Mouse (Mus musculus): ENCODE measurements around the gene Bmpr2. TPM values are rescaled to one million over a fixed set of nuclear protein-coding genes. Genes with fewer than 3 reads are reported as not detected.

Gene Bmpr2
- polyA plus RNA-seq, 1 experiment from 2014 or later = 7.9 TPM

- no peak for ATAC-seq (ENCODE audit: insufficient read depth, low FRiP score, low read depth)
- Histone ChIP-seq H3K9ac (no peak overlapping the region), H3K27me3 (replicated peaks) (no peaks in the 10 kb centered on the region), H3K4me3 (replicated peaks) (no peak overlapping the region), H3K4me2 (no peak overlapping the region), H3K4me1 (peaks cover 19% of the 10 kb centered on the region; the same call in 1 of the 2 replicates), H3K9me3 (no peaks in the 10 kb centered on the region), H3K36me3 (no peaks in the 10 kb centered on the region), H3K27ac (no peak overlapping the region)
- WGBS = 66% methylated on average over 3 of the region's 3 CpGs
Observed at GRCm38 (mm10) chr1:59917401-59917800, 154.2 kb downstream of the Bmpr2 start.

- Histone ChIP-seq H3K9me3 (no peaks in the 10 kb centered on the region; the same call in 1 of the 2 replicates), H3K9ac (no peak overlapping the region), H3K4me1 (peaks cover 19% of the 10 kb centered on the region; the same call in 1 of the 2 replicates), H3K36me3 (no peaks in the 10 kb centered on the region), H3K4me2 (no peak overlapping the region), H3K4me3 (replicated peaks) (no peak overlapping the region), H3K27me3 (replicated peaks) (no peaks in the 10 kb centered on the region), H3K27ac (no peak overlapping the region)
- ATAC-seq (ENCODE audit: insufficient read depth, low FRiP score, low read depth) = no peak
Observed at GRCm38 (mm10) chr1:59918075-59918474, 154.9 kb downstream of the Bmpr2 start.

GRCm38 (mm10) chr1:59923201-59923600, 160.0 kb downstream of the Bmpr2 start:
- Histone ChIP-seq H3K4me2 (no peak overlapping the region), H3K9ac (no peak overlapping the region), H3K36me3 (no peaks in the 10 kb centered on the region), H3K9me3 (no peaks in the 10 kb centered on the region; the same call in 1 of the 2 replicates), H3K4me3 (replicated peaks) (no peak overlapping the region), H3K27ac (no peak overlapping the region), H3K4me1 (no peaks in the 10 kb centered on the region), H3K27me3 (replicated peaks) (no peaks in the 10 kb centered on the region)
- 49% methylated on average over 1 of the region's 1 CpGs for WGBS
- ATAC-seq (ENCODE audit: insufficient read depth, low FRiP score, low read depth) = no peak

- no peak overlapping the region for H3K4me3 ChIP-seq (replicated peaks)
- 76% methylated on average over 1 of the region's 1 CpGs for WGBS
- H3K36me3 ChIP-seq = no peaks in the 10 kb centered on the region
- H3K27me3 ChIP-seq (replicated peaks) = no peaks in the 10 kb centered on the region
- no peak overlapping the region for H3K27ac ChIP-seq
- no peaks in the 10 kb centered on the region; the same call in 1 of the 2 replicates for H3K9me3 ChIP-seq
- H3K4me2 ChIP-seq = no peak overlapping the region
- no peak overlapping the region for H3K9ac ChIP-seq
- no peaks in the 10 kb centered on the region for H3K4me1 ChIP-seq
- ATAC-seq (ENCODE audit: insufficient read depth, low FRiP score, low read depth) = no peak
Observed at GRCm38 (mm10) chr1:59923673-59924072, 160.5 kb downstream of the Bmpr2 start.

GRCm38 (mm10) chr1:59924411-59924810, 161.2 kb downstream of the Bmpr2 start:
- ATAC-seq (ENCODE audit: insufficient read depth, low FRiP score, low read depth) = no peak
- Histone ChIP-seq H3K36me3 (no peaks in the 10 kb centered on the region), H3K4me1 (no peaks in the 10 kb centered on the region), H3K4me3 (replicated peaks) (no peak overlapping the region), H3K9ac (no peak overlapping the region), H3K27me3 (replicated peaks) (no peaks in the 10 kb centered on the region), H3K9me3 (no peaks in the 10 kb centered on the region; the same call in 1 of the 2 replicates), H3K4me2 (no peak overlapping the region), H3K27ac (no peak overlapping the region)
- WGBS = 95% methylated on average over 2 of the region's 2 CpGs

GRCm38 (mm10) chr1:59926021-59926672, 162.9 kb downstream of the Bmpr2 start:
- no peak overlapping the region for H3K4me2 ChIP-seq
- no peak overlapping the region for H3K4me3 ChIP-seq (replicated peaks)
- H3K36me3 ChIP-seq = no peaks in the 10 kb centered on the region
- no peak overlapping the region for H3K27ac ChIP-seq
- WGBS = 74% methylated on average over 3 of the region's 3 CpGs
- no peak overlapping the region for H3K9ac ChIP-seq
- no peaks in the 10 kb centered on the region for H3K27me3 ChIP-seq (replicated peaks)
- no peaks in the 10 kb centered on the region; the same call in 1 of the 2 replicates for H3K9me3 ChIP-seq
- H3K4me1 ChIP-seq = no peaks in the 10 kb centered on the region
- 0 out of 2 replicates have a peak, but pooled peaks have one; percentile 22 for ATAC-seq (ENCODE audit: insufficient read depth, low FRiP score, low read depth)

- H3K36me3 ChIP-seq = no peaks in the 10 kb centered on the region
- H3K27me3 ChIP-seq (replicated peaks) = no peaks in the 10 kb centered on the region
- no peaks in the 10 kb centered on the region for H3K4me1 ChIP-seq
- H3K4me2 ChIP-seq = no peak overlapping the region
- 78% methylated on average over 2 of the region's 2 CpGs for WGBS
- no peak overlapping the region for H3K4me3 ChIP-seq (replicated peaks)
- no peak overlapping the region for H3K27ac ChIP-seq
- H3K9ac ChIP-seq = no peak overlapping the region
- H3K9me3 ChIP-seq = no peaks in the 10 kb centered on the region; the same call in 1 of the 2 replicates
- ATAC-seq (ENCODE audit: insufficient read depth, low FRiP score, low read depth) = no peak
Observed at GRCm38 (mm10) chr1:59927131-59927680, 164.0 kb downstream of the Bmpr2 start.

Other genes starting within 250 kb of the Bmpr2 start
- gene Gm973, start 247.1 kb upstream of the Bmpr2 start, polyA plus RNA-seq (2015; fragmentation: Nextera tagmentation; extraction: Ambion mirVana) = 0.39 and 0.55 TPM in 2 replicates
- gene Sumo1, start 92.6 kb upstream of the Bmpr2 start, polyA plus RNA-seq (2015; fragmentation: Nextera tagmentation; extraction: Ambion mirVana) = 305 and 359 TPM in 2 replicates
- gene Nop58, start 78.4 kb upstream of the Bmpr2 start, polyA plus RNA-seq (2015; fragmentation: Nextera tagmentation; extraction: Ambion mirVana) = 233 and 280 TPM in 2 replicates
- gene Fam117b, start 149.6 kb downstream of the Bmpr2 start, polyA plus RNA-seq (2015; fragmentation: Nextera tagmentation; extraction: Ambion mirVana) = 7.0 and 8.0 TPM in 2 replicates